Mouse (Mus musculus) effector memory CD4-positive, alpha-beta T cell, adult 5 months (primary cell): ENCODE results near the gene Glb1l3. TPM values are rescaled to one million over a fixed set of nuclear protein-coding genes. Genes with fewer than 3 reads are reported as not detected.

Experiments used
- polyA plus RNA-seq: library from polyadenylated mRNA; unstranded; fragments of 100-300 nt; shearing (Covaris generic); gene quantifications from one replicate; pipeline ENCODE4 v1.2.1, GENCODE M21; 2017

Glb1l3 gene
- not detected for polyA plus RNA-seq

DNA sequence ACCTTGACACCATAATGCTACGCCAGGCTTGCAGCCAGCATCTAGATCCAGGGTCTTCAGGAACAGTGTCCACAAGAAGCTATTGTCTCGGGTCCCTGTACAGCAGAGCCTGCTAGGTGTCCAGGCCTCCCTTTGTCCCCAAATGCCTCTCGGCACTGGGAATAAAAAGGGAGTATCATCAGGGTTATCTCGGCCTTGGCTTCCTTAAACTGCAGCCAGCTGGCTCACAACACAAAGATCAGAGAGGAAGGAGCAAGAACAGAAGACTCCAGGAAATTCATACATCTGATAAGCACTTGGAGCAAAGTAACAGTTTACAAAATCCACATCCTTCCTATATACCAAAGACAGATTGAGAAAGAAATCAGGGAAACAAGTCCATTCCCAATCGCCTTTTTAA lies at the start of gene Glb1l3:
TSS of gene Glb1l3 (minus strand) at position 140 of the 400 bp plus-strand sequence.

DNA sequence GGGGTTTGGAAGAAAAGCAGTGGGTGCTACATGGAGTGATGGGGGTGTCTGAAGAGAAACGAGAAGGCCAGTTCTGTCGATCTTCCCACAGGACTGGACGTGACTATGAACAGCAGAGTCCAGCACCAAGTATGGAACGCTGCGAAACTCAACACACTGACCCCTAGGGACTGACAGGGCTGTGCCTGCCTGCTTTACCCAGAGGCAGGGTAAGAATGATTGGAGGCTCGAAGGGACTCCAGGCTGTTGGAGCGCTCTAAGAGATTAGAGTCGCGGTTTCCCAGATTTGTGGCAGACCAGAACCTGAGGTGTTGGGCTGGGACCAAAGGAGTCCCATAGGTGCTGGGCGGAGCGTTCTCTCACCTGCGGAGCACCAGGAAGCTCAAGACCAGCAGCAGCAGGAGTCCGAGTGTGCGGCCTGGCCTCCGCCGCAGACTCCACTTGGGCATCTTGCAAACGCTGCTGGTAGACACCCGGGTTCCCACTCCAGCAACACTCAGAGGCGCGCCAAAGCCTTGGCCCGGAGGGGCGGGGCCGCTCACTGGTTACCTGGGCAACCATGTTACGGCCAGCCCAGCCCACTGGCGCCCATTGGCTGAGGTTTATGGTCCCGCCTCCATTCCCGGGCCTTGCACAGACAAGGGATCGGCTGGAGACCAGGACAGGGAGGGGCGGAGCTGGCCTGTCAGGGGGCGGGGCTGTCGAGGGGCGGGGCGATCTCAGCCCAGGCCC lies 54.6 kb downstream of the Glb1l3 start, which contains the start of gene Glb1l2:
TSS of gene Glb1l2 (minus strand) at position 534 of the 732 bp plus-strand sequence.

Other genes starting within 250 kb of the Glb1l3 start
- not detected for gene B3gat1, start 127.2 kb downstream of the Glb1l3 start, polyA plus RNA-seq
- gene Glb1l2, start 54.4 kb downstream of the Glb1l3 start, polyA plus RNA-seq: not detected
- 0.30 TPM for gene Gm1110, start 62.2 kb upstream of the Glb1l3 start, polyA plus RNA-seq
- gene Acad8, start 138.7 kb upstream of the Glb1l3 start, polyA plus RNA-seq: 19.8 TPM
- gene Thyn1, start 138.8 kb upstream of the Glb1l3 start, polyA plus RNA-seq: 44.6 TPM
- 44.8 TPM for gene Vps26b, start 169.2 kb upstream of the Glb1l3 start, polyA plus RNA-seq
- 30.1 TPM for gene Ncapd3, start 169.3 kb upstream of the Glb1l3 start, polyA plus RNA-seq